Mouse (Mus musculus) adrenal gland, postnatal 10 days (tissue): ENCODE results near the gene Atf3. TPM values are rescaled to one million over a fixed set of nuclear protein-coding genes. Genes with fewer than 3 reads are reported as not detected.

Experiments used
- DNase-seq: peaks from one replicate; pipeline ENCODE4 v3.0.0; 2021; ENCODE audit warnings: mixed read lengths
- long read RNA-seq, 2 experiments: library from polyadenylated mRNA; stranded (forward); transcript quantifications; one replicate each; pipeline ENCODE4 v2.0.0; 2021
- total RNA-seq, 2 experiments: library from RNA; stranded (reverse); gene quantifications; 2 replicates each; pipeline ENCODE4 v1.2.3; 2021

Gene Atf3
- total RNA-seq: 1 to 10 TPM; 1.2 to 5.4 TPM
- long read RNA-seq, experiment 1, transcript Atf3-201 (4 exons, 1,984 nt): major isoform, 6 of 8 reads
- long read RNA-seq, experiment 1, partial matches to known transcripts: 1 of 8 reads
- long read RNA-seq, experiment 1, other reads (novel, unspliced or antisense): 0 of 8 reads
- long read RNA-seq, experiment 2: 0 reads

GRCm38 (mm10) chr1:191217939-191218338 lies at the start of gene Atf3:
TSS of gene Atf3 (minus strand) at chr1:191218039.
- no peak for DNase-seq

- no peak for DNase-seq
Observed at GRCm38 (mm10) chr1:191267162-191267561, 49.3 kb upstream of the Atf3 start.

- no peak for DNase-seq
Observed at GRCm38 (mm10) chr1:191263471-191263870, 45.6 kb upstream of the Atf3 start.

- DNase-seq: no peak
Observed at GRCm38 (mm10) chr1:191261861-191262260, 44.0 kb upstream of the Atf3 start.

GRCm38 (mm10) chr1:191259661-191260060 lies 41.8 kb upstream of the Atf3 start:
- DNase-seq: no peak

- no peak for DNase-seq
Observed at GRCm38 (mm10) chr1:191259121-191259520, 41.3 kb upstream of the Atf3 start.

- DNase-seq: no peak
Observed at GRCm38 (mm10) chr1:191258521-191258920, 40.7 kb upstream of the Atf3 start.

- no peak for DNase-seq
Observed at GRCm38 (mm10) chr1:191257981-191258380, 40.1 kb upstream of the Atf3 start.

GRCm38 (mm10) chr1:191257351-191257771 lies 39.5 kb upstream of the Atf3 start:
- peak; percentile 70 for DNase-seq

- no peak for DNase-seq
Observed at GRCm38 (mm10) chr1:191256566-191257350, 38.9 kb upstream of the Atf3 start.

GRCm38 (mm10) chr1:191256134-191256533 lies 38.3 kb upstream of the Atf3 start:
- no peak for DNase-seq

GRCm38 (mm10) chr1:191254448-191254847 lies 36.6 kb upstream of the Atf3 start:
- peak; percentile 85 for DNase-seq

- no peak for DNase-seq
Observed at GRCm38 (mm10) chr1:191253636-191254035, 35.8 kb upstream of the Atf3 start.

- DNase-seq: no peak
Observed at GRCm38 (mm10) chr1:191249975-191250374, 32.1 kb upstream of the Atf3 start.

- no peak for DNase-seq
Observed at GRCm38 (mm10) chr1:191248423-191248822, 30.6 kb upstream of the Atf3 start.

GRCm38 (mm10) chr1:191247561-191247960 lies 29.7 kb upstream of the Atf3 start:
- peak; percentile 22 for DNase-seq

- no peak for DNase-seq
Observed at GRCm38 (mm10) chr1:191243855-191244254, 26.0 kb upstream of the Atf3 start.

- no peak for DNase-seq
Observed at GRCm38 (mm10) chr1:191242065-191242698, 24.3 kb upstream of the Atf3 start.

- DNase-seq: no peak
Observed at GRCm38 (mm10) chr1:191241574-191241973, 23.7 kb upstream of the Atf3 start.

- DNase-seq: no peak
Observed at GRCm38 (mm10) chr1:191239602-191240001, 21.8 kb upstream of the Atf3 start.

- peak; percentile 46 for DNase-seq
Observed at GRCm38 (mm10) chr1:191235788-191236542, 18.1 kb upstream of the Atf3 start.

- no peak for DNase-seq
Observed at GRCm38 (mm10) chr1:191234837-191235236, 17.0 kb upstream of the Atf3 start.
